Mouse (Mus musculus) neural tube, embryonic 11.5 days (tissue): ENCODE measurements around the gene Rbms3. TPM values are rescaled to one million over a fixed set of nuclear protein-coding genes. Genes with fewer than 3 reads are reported as not detected.

ENCODE experiments used
- ATAC-seq: fragments of 200-750 bp; cut with Nextera tagmentation; 2 replicates; pipeline ENCODE4 v1.8.0; 2017; ENCODE audit warnings: moderate number of reproducible peaks, mild to moderate bottlenecking, moderate TSS enrichment, moderate library complexity; ENCODE audit not compliant: insufficient read depth, low FRiP score, low TSS enrichment
- DNase-seq: peaks from one replicate; pipeline ENCODE4 v3.0.0-alpha.2; 2015; ENCODE audit warnings: low spot score
- H3K27ac ChIP-seq: fragments of 300-500 bp; sonication (generic); 2 replicates; pipeline ENCODE4 v1.5.1; 2014; ENCODE audit warnings: low read depth, mild to moderate bottlenecking, low read length
- H3K27me3 ChIP-seq: fragments of 300-500 bp; sonication (generic); 2 replicates; pipeline ENCODE4 v1.6.1; 2014; ENCODE audit warnings: mild to moderate bottlenecking, low read length, mixed read lengths; ENCODE audit not compliant: control insufficient read depth, insufficient read depth
- H3K36me3 ChIP-seq: fragments of 300-500 bp; sonication (generic); 2 replicates; pipeline ENCODE4 v1.6.1; 2014; ENCODE audit warnings: mild to moderate bottlenecking, low read length, moderate library complexity, mixed read lengths; ENCODE audit not compliant: control insufficient read depth, insufficient read depth
- H3K4me1 ChIP-seq: fragments of 300-500 bp; sonication (generic); 2 replicates; pipeline ENCODE4 v1.6.1; 2014; ENCODE audit warnings: low read length, mixed read lengths; ENCODE audit not compliant: control insufficient read depth, insufficient read depth
- H3K4me2 ChIP-seq: fragments of 300-500 bp; sonication (generic); 2 replicates; pipeline ENCODE4 v1.6.1; 2014; ENCODE audit warnings: low read depth, mild to moderate bottlenecking, moderate library complexity
- H3K4me3 ChIP-seq: fragments of 300-500 bp; sonication (generic); 2 replicates; pipeline ENCODE4 v1.5.1; 2014; ENCODE audit warnings: low read depth, low read length
- H3K9ac ChIP-seq: fragments of 300-500 bp; sonication (generic); 2 replicates; pipeline ENCODE4 v1.6.1; 2014; ENCODE audit warnings: mild to moderate bottlenecking, low read length
- H3K9me3 ChIP-seq: fragments of 300-500 bp; sonication (generic); 2 replicates; pipeline ENCODE4 v1.6.1; 2016; ENCODE audit warnings: low read length; ENCODE audit not compliant: control insufficient read depth
- WGBS: fragments of 180-500 bp; shearing (Covaris S2); extraction: QIAGEN DNeasy Blood & Tissue Kit; methylation state at CpG from one replicate; pipeline ENCODE4 v1.1.7; 2014; 5-methylcytosine and 5-hydroxymethylcytosine counted together
- polyA plus RNA-seq: library from polyadenylated mRNA; unstranded; fragments of >200 nt; fragmentation: Nextera tagmentation; extraction: Ambion mirVana; gene quantifications from 2 replicates; pipeline ENCODE4 v1.2.1, GENCODE M21; 2014

The Rbms3 gene
- polyA plus RNA-seq, 1 experiment from 2014 or later: 60.1 TPM

DNA sequence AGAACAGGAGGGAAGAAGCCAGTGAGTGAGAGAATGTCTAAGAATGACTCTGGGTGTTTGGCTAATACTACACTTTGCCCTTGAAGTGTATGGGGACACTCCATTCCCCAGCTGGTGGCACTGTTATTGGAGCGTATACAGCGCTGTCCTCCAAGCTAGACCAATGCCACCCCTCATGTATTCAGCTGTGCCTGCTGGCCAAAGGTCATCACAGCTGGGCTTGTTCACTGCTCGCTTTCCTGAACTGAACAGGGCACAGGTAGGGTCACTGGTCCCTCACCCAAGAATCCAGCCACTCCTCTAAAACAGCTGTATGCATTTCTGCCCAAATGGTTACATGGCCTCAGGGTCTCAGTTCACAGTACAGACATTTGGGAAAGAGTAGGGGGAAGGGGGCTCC, 253.9 kb downstream of the Rbms3 start:
- H3K27ac ChIP-seq: no peak overlapping the region
- WGBS: 69% methylated on average over 3 of the region's 3 CpGs
- H3K27me3 ChIP-seq: no peaks in the 10 kb centered on the region
- H3K4me3 ChIP-seq: no peak overlapping the region
- no peak for DNase-seq
- no peaks in the 10 kb centered on the region for H3K9me3 ChIP-seq
- H3K4me1 ChIP-seq: no peaks in the 10 kb centered on the region
- ATAC-seq: no peak
- no peak overlapping the region for H3K4me2 ChIP-seq
- H3K36me3 ChIP-seq: no peaks in the 10 kb centered on the region
- H3K9ac ChIP-seq: no peak overlapping the region

DNA sequence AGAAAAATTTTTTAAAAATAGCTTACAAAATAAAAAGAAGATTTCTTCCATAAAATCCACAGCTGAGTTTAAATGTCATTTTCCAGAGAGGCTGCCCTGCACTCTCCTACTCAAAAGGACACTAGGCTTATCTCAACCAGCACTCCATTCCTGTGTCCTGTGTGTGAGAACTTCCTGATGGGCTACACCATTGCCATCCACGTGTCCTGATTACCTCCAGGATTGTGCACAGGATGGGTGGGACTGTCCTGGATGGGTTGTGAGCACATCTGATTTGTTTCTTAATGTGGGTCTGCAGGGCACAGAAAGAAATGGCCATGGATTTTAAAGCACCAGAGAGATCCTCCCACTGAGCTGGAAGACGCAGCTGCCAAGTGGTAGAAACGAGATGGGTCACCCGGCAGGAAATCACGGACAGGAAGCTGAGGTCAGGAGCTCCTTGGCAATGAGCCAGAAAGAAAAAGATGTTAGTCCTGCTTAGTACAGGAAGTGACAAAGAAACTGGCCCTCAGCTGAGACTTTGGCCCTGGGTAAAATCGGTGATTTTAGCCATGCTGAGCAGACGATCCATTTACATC, 256.5 kb downstream of the Rbms3 start:
- WGBS: 53% methylated on average over 7 of the region's 7 CpGs
- H3K36me3 ChIP-seq: no peaks in the 10 kb centered on the region
- H3K4me1 ChIP-seq: no peaks in the 10 kb centered on the region
- H3K9me3 ChIP-seq: no peaks in the 10 kb centered on the region
- no peak overlapping the region for H3K9ac ChIP-seq
- no peak overlapping the region for H3K4me2 ChIP-seq
- DNase-seq (no peak), ATAC-seq (no peak)
- H3K4me3 ChIP-seq: no peak overlapping the region
- H3K27me3 ChIP-seq: no peaks in the 10 kb centered on the region
- no peak overlapping the region for H3K27ac ChIP-seq

GRCm38 (mm10) chr9:117371980-117372379, 257.7 kb downstream of the Rbms3 start:
- no peak overlapping the region for H3K27ac ChIP-seq
- H3K36me3 ChIP-seq: no peaks in the 10 kb centered on the region
- no peak overlapping the region for H3K4me2 ChIP-seq
- WGBS: 66% methylated on average over 5 of the region's 5 CpGs
- H3K9ac ChIP-seq: no peak overlapping the region
- H3K9me3 ChIP-seq: no peaks in the 10 kb centered on the region
- ATAC-seq (no peak), DNase-seq (no peak)
- H3K27me3 ChIP-seq: no peaks in the 10 kb centered on the region
- no peak overlapping the region for H3K4me3 ChIP-seq
- H3K4me1 ChIP-seq: no peaks in the 10 kb centered on the region

DNA sequence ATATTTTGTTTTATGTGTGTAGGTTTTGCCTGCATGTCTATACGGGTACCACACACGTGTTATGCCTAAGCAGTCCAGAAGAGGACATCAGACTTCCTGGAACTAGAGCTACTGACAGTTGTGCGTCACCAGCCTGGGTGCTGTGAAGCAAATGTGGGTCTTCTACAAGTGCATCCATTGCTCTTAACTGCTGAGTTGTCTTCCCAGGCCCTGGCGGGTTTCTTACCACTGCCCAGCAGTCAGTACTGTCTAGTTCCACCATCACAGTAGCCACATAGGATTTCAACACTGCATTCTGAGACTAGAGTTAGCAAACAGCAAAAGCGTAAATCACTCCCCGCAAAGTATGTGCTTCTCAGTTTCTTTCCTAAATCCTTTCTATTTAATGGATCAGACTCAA, 259.6 kb downstream of the Rbms3 start:
- no peak overlapping the region for H3K9ac ChIP-seq
- DNase-seq: no peak
- 91% methylated on average over 6 of the region's 6 CpGs for WGBS

GRCm38 (mm10) chr9:117368016-117368415, 261.7 kb downstream of the Rbms3 start:
- Histone ChIP-seq H3K4me1 (0 out of 2 replicates have a peak, but pooled peaks cover 5% of the 10 kb centered on the region), H3K27ac (no peak overlapping the region), H3K4me3 (no peak overlapping the region), H3K9me3 (no peaks in the 10 kb centered on the region), H3K27me3 (no peaks in the 10 kb centered on the region), H3K4me2 (no peak overlapping the region), H3K36me3 (no peaks in the 10 kb centered on the region), H3K9ac (no peak overlapping the region)
- DNase-seq (no peak), ATAC-seq (no peak)
- WGBS: 93% methylated on average over 4 of the region's 4 CpGs

More for the DNA sequence above, 259.6 kb downstream of the Rbms3 start:
- Histone ChIP-seq H3K9me3 (no peaks in the 10 kb centered on the region), H3K4me1 (0 out of 2 replicates have a peak, but pooled peaks cover under 1% of the 10 kb centered on the region), H3K36me3 (no peaks in the 10 kb centered on the region), H3K4me3 (no peak overlapping the region), H3K27ac (no peak overlapping the region), H3K27me3 (no peaks in the 10 kb centered on the region), H3K4me2 (no peak overlapping the region)
- no peak for ATAC-seq

DNA sequence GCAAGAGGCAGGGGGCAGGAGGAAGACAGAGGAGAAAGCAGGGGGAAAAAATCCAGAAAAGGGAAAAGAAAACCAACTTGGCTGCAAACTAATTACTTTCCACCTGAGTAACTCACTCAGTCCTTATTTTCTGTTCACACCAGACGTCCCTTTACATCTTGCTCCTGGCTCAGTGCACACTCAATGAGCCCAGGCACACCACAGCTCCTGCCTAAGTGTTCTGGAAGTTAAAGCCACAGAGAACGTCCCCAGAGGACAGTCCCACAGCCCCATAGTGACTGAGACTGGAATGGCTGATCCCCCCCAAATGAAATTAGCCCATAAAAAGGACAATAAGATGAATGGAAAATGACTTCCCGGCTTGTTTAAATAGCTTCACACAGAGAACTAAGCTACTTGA, 265.1 kb downstream of the Rbms3 start:
- Histone ChIP-seq H3K4me1 (0 out of 2 replicates have a peak, but pooled peaks cover 5% of the 10 kb centered on the region), H3K4me3 (no peak overlapping the region), H3K9ac (no peak overlapping the region), H3K36me3 (no peaks in the 10 kb centered on the region), H3K9me3 (no peaks in the 10 kb centered on the region), H3K27ac (no peak overlapping the region), H3K4me2 (no peak overlapping the region), H3K27me3 (no peaks in the 10 kb centered on the region)
- DNase-seq (no peak), ATAC-seq (no peak)
- WGBS: 24% methylated on average over 3 of the region's 3 CpGs

GRCm38 (mm10) chr9:117361431-117361830, 268.3 kb downstream of the Rbms3 start:
- no peak overlapping the region for H3K27ac ChIP-seq
- H3K9me3 ChIP-seq: no peaks in the 10 kb centered on the region
- no peaks in the 10 kb centered on the region for H3K36me3 ChIP-seq
- 21% methylated on average over 5 of the region's 5 CpGs for WGBS
- ATAC-seq: peak; percentile 58; the same call in 1 of the 2 replicates
- no peak overlapping the region for H3K4me2 ChIP-seq
- no peak overlapping the region for H3K9ac ChIP-seq
- peak; percentile 32 for DNase-seq
- H3K4me1 ChIP-seq: 0 out of 2 replicates have a peak, but pooled peaks cover 5% of the 10 kb centered on the region
- no peak overlapping the region for H3K4me3 ChIP-seq
- no peaks in the 10 kb centered on the region for H3K27me3 ChIP-seq

DNA sequence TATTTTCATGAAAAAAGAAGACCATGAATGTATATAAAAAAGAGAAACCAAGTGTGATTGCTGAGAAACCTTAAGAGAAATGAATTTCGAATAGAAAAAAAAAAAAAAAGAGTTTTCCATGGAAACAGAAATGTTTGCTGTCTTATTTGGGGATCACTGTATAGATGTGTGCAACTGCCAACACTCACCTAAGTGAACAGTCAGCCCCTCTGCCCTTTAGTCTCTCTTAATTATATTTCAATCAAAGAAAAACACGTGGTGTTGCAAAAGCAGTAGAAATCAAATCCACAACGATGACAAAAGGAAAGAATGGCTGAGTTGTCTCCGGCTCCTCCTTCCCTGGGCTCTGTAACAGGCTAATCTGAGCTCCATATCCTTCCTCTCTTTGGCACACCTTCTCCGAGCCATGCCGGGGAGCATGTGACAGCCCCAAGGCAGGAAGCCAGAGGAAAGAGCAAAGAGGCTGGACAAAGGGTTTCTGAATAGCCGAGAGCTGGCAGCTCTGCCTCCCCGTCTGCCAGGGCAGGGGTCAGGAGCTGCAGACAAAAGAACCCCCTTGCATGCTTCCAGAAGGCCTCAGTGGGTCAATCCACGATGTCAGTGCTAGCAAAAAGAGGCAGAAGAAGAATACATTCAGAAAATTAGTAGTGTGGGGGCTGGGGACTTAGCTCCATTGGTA, 272.8 kb downstream of the Rbms3 start:
- Histone ChIP-seq H3K4me3 (no peak overlapping the region), H3K27me3 (no peaks in the 10 kb centered on the region), H3K36me3 (no peaks in the 10 kb centered on the region), H3K4me1 (no peaks in the 10 kb centered on the region), H3K4me2 (no peak overlapping the region), H3K27ac (no peak overlapping the region), H3K9me3 (no peaks in the 10 kb centered on the region), H3K9ac (no peak overlapping the region)
- DNase-seq (peak; percentile 68), ATAC-seq (peak; percentile 76)
- WGBS: 20% methylated on average over 9 of the region's 9 CpGs

DNA sequence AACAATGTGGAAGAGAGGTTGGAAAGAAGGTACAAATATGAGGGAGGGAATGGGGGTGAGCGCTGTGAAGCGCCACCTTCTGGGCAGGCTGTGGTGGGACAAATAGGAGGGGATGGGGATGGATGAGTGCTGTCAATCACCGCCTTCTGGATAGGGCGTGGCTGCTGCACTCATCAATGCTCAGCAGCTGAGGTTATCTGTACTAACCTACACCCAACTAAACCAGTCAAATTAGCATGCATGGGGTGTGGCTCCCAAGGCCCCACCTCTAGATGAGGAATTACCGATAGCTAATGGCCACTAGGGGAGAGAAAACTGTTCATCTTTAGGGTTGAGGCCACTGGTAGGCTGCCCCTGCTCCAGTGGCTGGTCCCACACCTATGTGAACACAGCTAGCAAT, 274.2 kb downstream of the Rbms3 start:
- H3K27ac ChIP-seq: no peak overlapping the region
- H3K27me3 ChIP-seq: no peaks in the 10 kb centered on the region
- ATAC-seq: no peak
- H3K9ac ChIP-seq: no peak overlapping the region
- no peak overlapping the region for H3K4me3 ChIP-seq
- no peak for DNase-seq
- no peaks in the 10 kb centered on the region for H3K9me3 ChIP-seq
- no peak overlapping the region for H3K4me2 ChIP-seq
- H3K36me3 ChIP-seq: no peaks in the 10 kb centered on the region
- WGBS: 78% methylated on average over 5 of the region's 5 CpGs
- H3K4me1 ChIP-seq: no peaks in the 10 kb centered on the region
